Mouse (Mus musculus): ENCODE measurements around the gene Dpp6. TPM values are rescaled to one million over a fixed set of nuclear protein-coding genes. Genes with fewer than 3 reads are reported as not detected.

Gene Dpp6
- polyA plus RNA-seq, 1 experiment from 2014 or later = 0.36 TPM

- Histone ChIP-seq H3K27me3 (ENCODE audit: control insufficient read depth, insufficient read depth, low read length) (no peaks in the 10 kb centered on the region), H3K9ac (ENCODE audit: low read length) (no peak overlapping the region), H3K4me1 (ENCODE audit: control insufficient read depth in 2 of 2, insufficient read depth in 2 of 2, low read length in 2 of 2) (no peaks in the 10 kb centered on the region), H3K36me3 (ENCODE audit: control insufficient read depth, insufficient read depth, low read length) (no peaks in the 10 kb centered on the region), H3K4me2 (ENCODE audit: low read length) (no peak overlapping the region), H3K27ac (replicated peaks in 1 of 2; ENCODE audit: control insufficient read depth in 1 of 2, insufficient read depth in 1 of 2, low read depth in 2 of 2, low read length in 2 of 2) (no peak overlapping the region), H3K9me3 (ENCODE audit: control insufficient read depth, low read length) (no peaks in the 10 kb centered on the region), H3K4me3 (ENCODE audit: control insufficient read depth in 1 of 2, insufficient read depth in 1 of 2, low read depth in 1 of 2, low read length in 2 of 2) (no peak overlapping the region)
- no peak for ATAC-seq (ENCODE audit: insufficient number of reproducible peaks, insufficient read depth, low FRiP score, low read depth)
- WGBS = 28% methylated on average over 2 of the region's 2 CpGs
Observed at GRCm38 (mm10) chr5:27122479-27122878, 305.5 kb downstream of the Dpp6 start.

- Histone ChIP-seq H3K27me3 (ENCODE audit: control insufficient read depth, insufficient read depth, low read length) (no peaks in the 10 kb centered on the region), H3K4me1 (ENCODE audit: control insufficient read depth in 2 of 2, insufficient read depth in 2 of 2, low read length in 2 of 2) (no peaks in the 10 kb centered on the region), H3K4me3 (ENCODE audit: control insufficient read depth in 1 of 2, insufficient read depth in 1 of 2, low read depth in 1 of 2, low read length in 2 of 2) (no peak overlapping the region), H3K27ac (replicated peaks in 1 of 2; ENCODE audit: control insufficient read depth in 1 of 2, insufficient read depth in 1 of 2, low read depth in 2 of 2, low read length in 2 of 2) (no peak overlapping the region), H3K4me2 (ENCODE audit: low read length) (no peak overlapping the region), H3K36me3 (ENCODE audit: control insufficient read depth, insufficient read depth, low read length) (no peaks in the 10 kb centered on the region), H3K9me3 (ENCODE audit: control insufficient read depth, low read length) (no peaks in the 10 kb centered on the region), H3K9ac (ENCODE audit: low read length) (no peak overlapping the region)
- WGBS = 89% methylated on average over 2 of the region's 2 CpGs
- ATAC-seq (ENCODE audit: insufficient number of reproducible peaks, insufficient read depth, low FRiP score, low read depth) = no peak
Observed at GRCm38 (mm10) chr5:27122944-27123343, 305.9 kb downstream of the Dpp6 start.

GRCm38 (mm10) chr5:27126034-27126433 is 309.0 kb downstream of the Dpp6 start:
- Histone ChIP-seq H3K4me2 (ENCODE audit: low read length) (no peak overlapping the region), H3K27me3 (ENCODE audit: control insufficient read depth, insufficient read depth, low read length) (no peaks in the 10 kb centered on the region), H3K27ac (replicated peaks in 1 of 2; ENCODE audit: control insufficient read depth in 1 of 2, insufficient read depth in 1 of 2, low read depth in 2 of 2, low read length in 2 of 2) (no peak overlapping the region), H3K9ac (ENCODE audit: low read length) (no peak overlapping the region), H3K4me3 (ENCODE audit: control insufficient read depth in 1 of 2, insufficient read depth in 1 of 2, low read depth in 1 of 2, low read length in 2 of 2) (no peak overlapping the region), H3K36me3 (ENCODE audit: control insufficient read depth, insufficient read depth, low read length) (no peaks in the 10 kb centered on the region), H3K9me3 (ENCODE audit: control insufficient read depth, low read length) (no peaks in the 10 kb centered on the region), H3K4me1 (ENCODE audit: control insufficient read depth in 2 of 2, insufficient read depth in 2 of 2, low read length in 2 of 2) (no peaks in the 10 kb centered on the region)
- WGBS = 81% methylated on average over 4 of the region's 4 CpGs
- no peak for ATAC-seq (ENCODE audit: insufficient number of reproducible peaks, insufficient read depth, low FRiP score, low read depth)

GRCm38 (mm10) chr5:27133196-27133595 is 316.2 kb downstream of the Dpp6 start:
- no peaks in the 10 kb centered on the region for H3K36me3 ChIP-seq (ENCODE audit: control insufficient read depth, insufficient read depth, low read length)
- ATAC-seq (ENCODE audit: insufficient number of reproducible peaks, insufficient read depth, low FRiP score, low read depth) = no peak
- no peak overlapping the region for H3K4me3 ChIP-seq (ENCODE audit: control insufficient read depth in 1 of 2, insufficient read depth in 1 of 2, low read depth in 1 of 2, low read length in 2 of 2)
- WGBS = 61% methylated on average over 3 of the region's 3 CpGs
- no peaks in the 10 kb centered on the region for H3K9me3 ChIP-seq (ENCODE audit: control insufficient read depth, low read length)
- no peak overlapping the region for H3K27ac ChIP-seq (replicated peaks in 1 of 2; ENCODE audit: control insufficient read depth in 1 of 2, insufficient read depth in 1 of 2, low read depth in 2 of 2, low read length in 2 of 2)
- no peaks in the 10 kb centered on the region for H3K27me3 ChIP-seq (ENCODE audit: control insufficient read depth, insufficient read depth, low read length)
- H3K4me1 ChIP-seq (ENCODE audit: control insufficient read depth in 2 of 2, insufficient read depth in 2 of 2, low read length in 2 of 2) = no peaks in the 10 kb centered on the region
- no peak overlapping the region for H3K4me2 ChIP-seq (ENCODE audit: low read length)
- H3K9ac ChIP-seq (ENCODE audit: low read length) = no peak overlapping the region

- H3K4me1 ChIP-seq (ENCODE audit: control insufficient read depth in 2 of 2, insufficient read depth in 2 of 2, low read length in 2 of 2) = no peaks in the 10 kb centered on the region
- no peaks in the 10 kb centered on the region for H3K36me3 ChIP-seq (ENCODE audit: control insufficient read depth, insufficient read depth, low read length)
- H3K9ac ChIP-seq (ENCODE audit: low read length) = no peak overlapping the region
- ATAC-seq (ENCODE audit: insufficient number of reproducible peaks, insufficient read depth, low FRiP score, low read depth) = no peak
- no peaks in the 10 kb centered on the region for H3K9me3 ChIP-seq (ENCODE audit: control insufficient read depth, low read length)
- 61% methylated on average over 2 of the region's 2 CpGs for WGBS
- H3K4me2 ChIP-seq (ENCODE audit: low read length) = no peak overlapping the region
- H3K27me3 ChIP-seq (ENCODE audit: control insufficient read depth, insufficient read depth, low read length) = no peaks in the 10 kb centered on the region
- H3K27ac ChIP-seq (replicated peaks in 1 of 2; ENCODE audit: control insufficient read depth in 1 of 2, insufficient read depth in 1 of 2, low read depth in 2 of 2, low read length in 2 of 2) = no peak overlapping the region
- no peak overlapping the region for H3K4me3 ChIP-seq (ENCODE audit: control insufficient read depth in 1 of 2, insufficient read depth in 1 of 2, low read depth in 1 of 2, low read length in 2 of 2)
Observed at GRCm38 (mm10) chr5:27134436-27135005, 317.5 kb downstream of the Dpp6 start.

GRCm38 (mm10) chr5:27147397-27147945 is 330.5 kb downstream of the Dpp6 start:
- no peak overlapping the region for H3K9ac ChIP-seq (ENCODE audit: low read length)
- H3K27ac ChIP-seq (replicated peaks in 1 of 2; ENCODE audit: control insufficient read depth in 1 of 2, insufficient read depth in 1 of 2, low read depth in 2 of 2, low read length in 2 of 2) = no peak overlapping the region
- H3K27me3 ChIP-seq (ENCODE audit: control insufficient read depth, insufficient read depth, low read length) = no peaks in the 10 kb centered on the region
- ATAC-seq (ENCODE audit: insufficient number of reproducible peaks, insufficient read depth, low FRiP score, low read depth) = no peak
- no peaks in the 10 kb centered on the region for H3K36me3 ChIP-seq (ENCODE audit: control insufficient read depth, insufficient read depth, low read length)
- no peak overlapping the region for H3K4me2 ChIP-seq (ENCODE audit: low read length)
- no peaks in the 10 kb centered on the region for H3K4me1 ChIP-seq (ENCODE audit: control insufficient read depth in 2 of 2, insufficient read depth in 2 of 2, low read length in 2 of 2)
- H3K4me3 ChIP-seq (ENCODE audit: control insufficient read depth in 1 of 2, insufficient read depth in 1 of 2, low read depth in 1 of 2, low read length in 2 of 2) = no peak overlapping the region
- H3K9me3 ChIP-seq (ENCODE audit: control insufficient read depth, low read length) = no peaks in the 10 kb centered on the region
- 75% methylated on average over 6 of the region's 6 CpGs for WGBS

GRCm38 (mm10) chr5:27151017-27151416 is 334.0 kb downstream of the Dpp6 start:
- Histone ChIP-seq H3K36me3 (ENCODE audit: control insufficient read depth, insufficient read depth, low read length) (no peaks in the 10 kb centered on the region), H3K4me2 (ENCODE audit: low read length) (no peak overlapping the region), H3K4me3 (ENCODE audit: control insufficient read depth in 1 of 2, insufficient read depth in 1 of 2, low read depth in 1 of 2, low read length in 2 of 2) (no peak overlapping the region), H3K4me1 (ENCODE audit: control insufficient read depth in 2 of 2, insufficient read depth in 2 of 2, low read length in 2 of 2) (no peaks in the 10 kb centered on the region), H3K9me3 (ENCODE audit: control insufficient read depth, low read length) (no peaks in the 10 kb centered on the region), H3K27ac (replicated peaks in 1 of 2; ENCODE audit: control insufficient read depth in 1 of 2, insufficient read depth in 1 of 2, low read depth in 2 of 2, low read length in 2 of 2) (no peak overlapping the region), H3K27me3 (ENCODE audit: control insufficient read depth, insufficient read depth, low read length) (no peaks in the 10 kb centered on the region), H3K9ac (ENCODE audit: low read length) (no peak overlapping the region)
- ATAC-seq (ENCODE audit: insufficient number of reproducible peaks, insufficient read depth, low FRiP score, low read depth) = no peak
- 65% methylated on average over 1 of the region's 1 CpGs for WGBS

GRCm38 (mm10) chr5:27155671-27156070 is 338.7 kb downstream of the Dpp6 start:
- H3K4me3 ChIP-seq (ENCODE audit: control insufficient read depth in 1 of 2, insufficient read depth in 1 of 2, low read depth in 1 of 2, low read length in 2 of 2) = no peak overlapping the region
- H3K4me1 ChIP-seq (ENCODE audit: control insufficient read depth in 2 of 2, insufficient read depth in 2 of 2, low read length in 2 of 2) = no peaks in the 10 kb centered on the region
- ATAC-seq (ENCODE audit: insufficient number of reproducible peaks, insufficient read depth, low FRiP score, low read depth) = no peak
- H3K36me3 ChIP-seq (ENCODE audit: control insufficient read depth, insufficient read depth, low read length) = no peaks in the 10 kb centered on the region
- H3K4me2 ChIP-seq (ENCODE audit: low read length) = no peak overlapping the region
- H3K9me3 ChIP-seq (ENCODE audit: control insufficient read depth, low read length) = no peaks in the 10 kb centered on the region
- H3K27ac ChIP-seq (replicated peaks in 1 of 2; ENCODE audit: control insufficient read depth in 1 of 2, insufficient read depth in 1 of 2, low read depth in 2 of 2, low read length in 2 of 2) = no peak overlapping the region
- no peaks in the 10 kb centered on the region for H3K27me3 ChIP-seq (ENCODE audit: control insufficient read depth, insufficient read depth, low read length)
- WGBS = 68% methylated on average over 3 of the region's 3 CpGs
- H3K9ac ChIP-seq (ENCODE audit: low read length) = no peak overlapping the region

All from heart, embryonic 14.5 days (tissue).